Mouse (Mus musculus): ENCODE results near the gene Tpd52l2.

The Tpd52l2 gene

GRCm38 (mm10) chr2:181496831-181497547, at the start of gene Tpd52l2:
Gene Tpd52l2 (plus strand): TSS chr2:181497142.
- DNase-seq (ENCODE audit: low spot score), result peak; percentile 94

GRCm38 (mm10) chr2:181452181-181452580, 44.8 kb upstream of the Tpd52l2 start:
- DNase-seq (ENCODE audit: low spot score), result no peak

DNA sequence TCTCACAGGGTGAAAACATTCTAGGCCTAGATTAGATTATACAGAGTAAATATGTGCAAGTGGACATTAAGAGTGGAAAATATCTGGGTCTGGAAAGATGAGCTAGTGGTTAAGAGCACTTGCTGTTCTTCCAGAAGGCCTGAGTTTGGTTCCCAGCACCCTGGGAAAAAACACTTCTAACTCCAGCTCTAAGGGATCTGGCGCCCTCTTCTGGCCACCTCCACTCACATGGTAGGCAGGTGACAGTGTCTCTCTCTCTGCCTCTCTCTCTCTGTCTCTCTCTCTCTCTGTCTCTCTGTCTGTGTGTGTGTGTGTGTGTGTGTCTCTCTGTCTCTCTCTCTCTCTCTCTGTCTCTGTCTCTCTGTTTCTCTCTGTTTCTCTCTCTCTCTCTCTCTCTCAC, 43.7 kb upstream of the Tpd52l2 start:
- DNase-seq (ENCODE audit: low spot score), result no peak

- no peak for DNase-seq (ENCODE audit: low spot score)
These were observed 41.0 kb upstream of the Tpd52l2 start for GRCm38 (mm10) chr2:181455899-181456298.

- peak; percentile 6 for DNase-seq (ENCODE audit: low spot score)
These were observed 39.1 kb upstream of the Tpd52l2 start for GRCm38 (mm10) chr2:181457831-181458230.

- DNase-seq (ENCODE audit: low spot score), result peak; percentile 13
These were observed 38.4 kb upstream of the Tpd52l2 start for GRCm38 (mm10) chr2:181458411-181459152.

DNA sequence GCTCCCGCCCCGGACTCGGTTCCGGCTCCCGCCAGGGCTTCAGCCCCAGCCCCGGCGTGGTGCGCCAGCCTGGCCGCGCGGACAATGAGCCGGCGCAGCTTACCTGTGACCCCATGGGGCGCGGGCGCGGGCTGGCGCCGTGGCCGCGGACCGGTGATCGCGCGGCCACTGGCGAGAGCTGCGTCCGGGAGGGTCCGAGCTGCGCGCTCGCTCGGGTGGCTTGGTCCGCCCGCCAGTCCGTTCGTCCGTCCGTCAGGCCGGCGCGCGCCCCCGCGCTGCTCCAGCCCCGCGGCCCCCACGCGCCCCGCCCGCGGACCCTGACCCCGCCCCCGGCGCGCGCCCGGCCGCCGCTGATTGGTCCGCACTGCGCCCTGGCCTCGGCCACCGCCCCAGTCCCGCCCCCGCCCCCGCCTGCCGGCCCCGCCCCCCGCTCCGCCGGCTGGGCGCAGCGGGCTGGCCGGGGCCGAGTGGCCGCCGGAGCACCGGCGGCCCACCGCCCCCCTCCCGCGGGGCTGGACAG, 37.7 kb upstream of the Tpd52l2 start, which contains the start of gene Zbtb46:
Zbtb46 (minus strand) TSS at position 274 of the 520 bp plus-strand sequence.
- peak; percentile 87 for DNase-seq (ENCODE audit: low spot score)

- DNase-seq (ENCODE audit: low spot score), result peak; percentile 60
These were observed 37.0 kb upstream of the Tpd52l2 start for GRCm38 (mm10) chr2:181459673-181460621.

DNA sequence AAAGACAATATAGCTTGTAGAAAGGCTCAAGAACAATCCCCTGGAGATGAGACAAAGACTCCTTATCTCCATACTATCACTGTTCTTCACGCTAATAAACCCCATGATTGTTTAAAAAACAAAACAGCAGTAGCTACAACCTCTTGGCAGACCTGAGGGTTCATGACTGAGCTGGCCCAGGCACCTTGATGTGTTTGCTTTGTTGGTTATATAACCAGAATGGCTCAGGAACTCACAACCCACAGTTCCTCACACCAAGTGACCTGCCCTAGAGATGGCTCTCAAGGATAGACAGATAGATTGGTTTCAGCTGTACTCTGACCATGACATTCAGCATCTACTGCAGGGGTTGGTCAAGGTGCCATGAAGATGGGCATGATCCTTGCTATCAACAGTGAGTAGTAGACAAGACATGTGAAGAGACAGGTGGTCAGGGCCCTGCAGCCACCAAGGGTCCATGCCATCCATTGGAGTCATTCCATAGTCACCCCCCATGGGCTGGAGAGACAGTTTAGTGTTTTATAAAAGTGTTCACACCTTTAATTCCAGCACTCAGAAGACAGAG, 35.3 kb upstream of the Tpd52l2 start:
- DNase-seq (ENCODE audit: low spot score), result no peak

GRCm38 (mm10) chr2:181462604-181463003, 34.3 kb upstream of the Tpd52l2 start:
- DNase-seq (ENCODE audit: low spot score), result no peak

GRCm38 (mm10) chr2:181463008-181463738, 33.8 kb upstream of the Tpd52l2 start:
- DNase-seq (ENCODE audit: low spot score), result peak; percentile 29

- no peak for DNase-seq (ENCODE audit: low spot score)
These were observed 31.5 kb upstream of the Tpd52l2 start for GRCm38 (mm10) chr2:181465423-181465822.

DNA sequence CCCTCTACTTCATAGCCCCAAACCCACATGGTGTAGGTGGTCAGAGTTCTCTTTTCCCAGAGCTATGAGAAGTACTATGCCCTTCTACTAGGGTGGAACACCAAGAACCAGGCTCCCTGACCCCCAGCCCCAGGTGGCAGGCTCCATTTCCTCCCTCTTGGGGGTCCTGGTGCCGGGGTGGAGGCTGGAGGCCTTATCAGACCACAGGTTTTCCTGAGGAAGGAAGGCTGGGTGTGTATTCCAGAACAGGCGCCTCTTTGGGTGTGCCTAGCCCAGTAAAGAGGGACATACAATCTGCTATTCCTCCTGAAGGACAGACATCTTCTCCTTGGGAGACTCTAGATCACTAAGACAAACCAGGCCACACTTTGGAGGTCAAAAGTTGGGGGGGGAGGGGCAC, 26.7 kb upstream of the Tpd52l2 start:
- no peak for DNase-seq (ENCODE audit: low spot score)

DNA sequence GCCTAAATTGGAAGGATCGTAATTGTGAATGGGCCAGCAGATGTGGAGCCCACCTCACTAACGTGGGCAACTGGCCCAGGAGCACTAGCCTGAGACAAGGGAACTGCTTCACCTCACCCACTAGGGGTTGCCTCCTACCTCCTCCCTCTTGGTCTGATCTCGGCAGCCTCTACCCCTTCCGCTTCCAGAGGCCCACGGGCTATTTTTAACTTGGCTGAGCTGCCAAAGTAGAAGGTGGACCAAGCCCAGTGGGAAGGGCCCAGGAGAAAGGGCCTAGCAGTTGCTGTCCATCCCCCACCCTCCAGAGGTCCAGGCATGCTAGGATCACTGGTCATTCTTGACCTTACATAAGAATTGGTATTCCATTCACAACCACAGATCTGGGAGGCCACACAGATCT, 25.7 kb upstream of the Tpd52l2 start:
- DNase-seq (ENCODE audit: low spot score), result peak; percentile 13

GRCm38 (mm10) chr2:181472256-181472827, 24.6 kb upstream of the Tpd52l2 start:
- DNase-seq (ENCODE audit: low spot score), result no peak

- DNase-seq (ENCODE audit: low spot score), result no peak
These were observed 13.8 kb upstream of the Tpd52l2 start for GRCm38 (mm10) chr2:181483120-181483519.

DNA sequence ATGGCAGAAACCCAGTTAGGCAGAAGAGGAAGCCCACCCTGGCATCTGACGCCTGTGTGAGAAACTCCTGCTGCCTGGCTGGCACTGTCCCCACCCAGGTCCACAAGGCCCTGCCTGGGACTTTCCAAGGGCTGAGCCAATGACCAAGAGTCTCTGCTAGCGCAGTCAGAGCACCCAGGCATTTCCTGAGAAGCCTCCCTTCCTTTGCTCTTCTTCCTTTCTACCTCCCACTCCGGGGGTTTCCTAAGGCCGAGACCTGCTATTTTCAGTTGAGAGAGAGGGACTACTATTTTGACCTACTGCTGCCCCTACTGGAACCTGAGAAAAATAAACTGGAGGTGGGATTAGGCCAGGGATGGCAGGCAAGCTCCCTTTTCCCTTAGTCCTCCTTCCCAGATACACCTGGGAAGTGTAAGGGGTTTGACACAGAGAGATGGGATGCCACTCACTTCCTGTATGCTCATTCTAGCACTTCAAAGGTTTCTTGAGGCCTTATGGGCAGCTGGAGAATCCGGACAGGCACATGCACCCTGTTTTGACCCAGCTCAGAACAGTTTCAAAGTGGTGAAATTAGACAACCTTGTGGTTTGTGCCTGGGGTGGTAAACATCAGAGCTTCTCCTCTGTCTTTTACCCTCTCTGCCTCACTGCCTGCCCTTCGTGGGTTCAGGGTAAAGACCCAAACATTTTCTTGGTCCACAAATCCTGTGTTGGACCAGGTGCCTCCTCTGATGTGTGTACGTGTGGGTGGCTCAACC, 13.2 kb upstream of the Tpd52l2 start:
- DNase-seq (ENCODE audit: low spot score), result no peak

GRCm38 (mm10) chr2:181484456-181485233, 12.3 kb upstream of the Tpd52l2 start:
- no peak for DNase-seq (ENCODE audit: low spot score)

DNA sequence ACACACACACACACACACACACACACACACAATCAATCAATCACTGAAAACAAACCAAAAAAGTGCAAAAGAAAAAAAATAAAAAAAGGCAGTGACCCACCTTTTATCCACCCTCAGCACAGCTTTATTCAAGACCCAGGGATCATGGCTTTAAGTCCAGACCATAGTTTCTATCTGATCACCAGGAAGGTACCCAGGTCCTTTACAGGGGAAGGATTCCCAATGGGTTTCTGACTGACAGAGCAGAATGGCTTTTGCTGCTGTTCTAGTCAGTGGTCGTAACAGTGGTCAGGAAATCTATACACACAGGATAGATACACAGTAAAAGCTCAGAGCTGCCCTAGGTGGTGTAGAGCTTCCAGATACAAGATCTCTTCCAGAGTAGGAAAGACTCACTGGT, 11.2 kb upstream of the Tpd52l2 start:
- DNase-seq (ENCODE audit: low spot score), result no peak

Measured in urinary bladder, postnatal 14 days (tissue).